Mouse (Mus musculus) thymus, adult 18-20 months (tissue): Measurements from ENCODE around the gene Reg3d.
"Not testable (repeated sequence)": the region's sequence is repeated elsewhere in the genome, so short reads cannot be mapped to it uniquely, and the experiment has no call there.

Experiments
- DNase-seq, 2 experiments: peaks; one replicate each; pipeline ENCODE4 v3.0.0; 2022; ENCODE audit warnings: mixed read lengths in 2 of 2

Gene Reg3d

DNA sequence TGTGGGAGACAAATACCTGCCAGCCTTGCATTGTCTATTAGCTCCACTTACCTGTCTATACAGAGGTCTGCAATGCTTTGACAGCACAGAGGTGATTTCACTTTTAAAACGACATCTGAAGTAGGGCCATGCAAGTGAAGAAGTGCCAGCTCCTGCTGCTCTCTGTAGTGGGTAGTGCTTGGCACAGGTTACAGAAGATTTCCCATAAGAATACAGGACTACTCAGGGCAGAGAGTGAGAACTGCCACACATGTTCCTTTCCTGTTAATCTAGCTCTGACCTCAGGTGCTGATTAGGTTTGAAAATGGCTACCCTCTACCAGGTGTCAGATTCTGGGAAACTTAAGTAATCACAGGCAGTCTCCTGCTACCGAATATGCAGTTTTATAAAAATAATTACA, at the start of gene Reg3d:
Gene Reg3d (minus strand): TSS at position 101 of the 400 bp plus-strand sequence.
- DNase-seq = no peak

DNA sequence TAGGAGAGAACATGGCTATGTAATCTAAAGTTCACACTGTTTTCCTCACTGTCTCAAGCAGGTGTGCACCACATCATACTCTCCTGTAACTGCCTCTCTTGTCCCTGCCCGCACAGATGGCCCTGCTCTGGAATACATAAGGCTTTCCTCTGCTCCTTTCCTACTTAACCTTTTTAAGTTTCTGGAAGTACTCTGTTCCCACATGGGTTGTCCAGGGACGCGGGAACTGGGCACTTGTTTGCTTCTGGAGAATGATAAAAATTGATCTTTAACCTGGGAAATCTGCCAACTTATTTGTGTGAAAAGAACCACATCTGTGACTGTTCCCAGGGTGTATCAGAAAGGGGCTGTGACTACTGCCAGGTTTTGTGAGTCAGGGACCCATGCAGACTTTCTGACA, 46.8 kb upstream of the Reg3d start:
- DNase-seq = no peak

DNA sequence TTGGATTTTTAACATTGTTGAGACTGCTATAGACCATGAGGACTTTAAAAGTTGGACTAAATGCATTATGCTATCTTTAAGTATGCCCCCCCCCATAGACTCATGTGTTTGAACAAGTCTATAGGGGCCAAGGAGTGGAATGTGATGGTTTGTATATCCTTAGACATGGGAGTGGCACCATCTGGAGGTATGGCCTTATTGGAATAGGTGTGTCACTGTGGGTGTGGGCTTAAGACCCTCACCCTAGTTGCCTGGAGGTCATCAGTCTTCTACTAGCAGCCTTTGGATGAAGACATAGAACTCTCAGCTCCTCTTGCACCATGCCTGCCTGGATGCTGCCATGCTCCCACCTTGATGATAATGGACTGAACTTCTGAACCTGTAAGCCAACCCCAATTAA, 43.7 kb upstream of the Reg3d start, which contains the start of gene Reg1:
Gene Reg1 (plus strand): TSS at position 301 of the 400 bp plus-strand sequence.
- DNase-seq = not testable (repeated sequence)

DNA sequence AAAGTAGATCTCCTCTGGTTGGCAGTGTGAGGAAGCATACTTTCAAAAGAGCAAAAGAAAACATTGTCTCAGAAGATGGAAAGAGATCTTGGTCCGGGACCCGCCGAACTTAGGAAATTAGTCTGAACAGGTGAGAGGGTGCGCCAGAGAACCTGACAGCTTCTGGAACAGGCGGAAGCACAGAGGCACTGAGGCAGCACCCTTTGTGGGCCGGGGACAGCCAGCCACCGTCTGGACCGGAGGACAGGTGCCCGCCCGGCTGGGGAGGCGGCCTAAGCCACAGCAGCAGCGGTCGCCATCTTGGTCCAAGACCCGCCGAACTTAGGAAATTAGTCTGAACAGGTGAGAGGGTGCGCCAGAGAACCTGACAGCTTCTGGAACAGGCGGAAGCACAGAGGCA, 16.7 kb upstream of the Reg3d start, which contains the start of gene Reg2:
Gene Reg2 (plus strand): TSS at position 301 of the 400 bp plus-strand sequence.
- not testable (repeated sequence) for DNase-seq

DNA sequence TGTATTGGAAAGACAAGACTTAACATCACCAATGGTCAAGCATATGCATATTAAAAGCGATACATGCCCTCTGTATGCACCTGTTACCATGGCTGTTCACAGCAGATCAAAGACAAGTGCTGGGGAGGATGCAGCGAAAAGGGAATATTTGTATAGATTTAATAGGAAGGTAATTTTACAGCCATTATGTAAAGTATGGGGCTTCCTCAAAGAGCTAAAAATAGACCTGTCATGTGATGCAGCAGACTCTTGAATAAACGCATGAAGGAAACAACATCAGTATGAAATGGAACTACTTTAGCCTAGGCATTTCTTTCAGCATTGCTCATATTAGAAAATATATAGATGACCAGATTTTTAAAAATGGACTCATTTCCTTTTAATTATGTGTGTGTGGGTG, 6.9 kb upstream of the Reg3d start:
- no peak for DNase-seq

DNA sequence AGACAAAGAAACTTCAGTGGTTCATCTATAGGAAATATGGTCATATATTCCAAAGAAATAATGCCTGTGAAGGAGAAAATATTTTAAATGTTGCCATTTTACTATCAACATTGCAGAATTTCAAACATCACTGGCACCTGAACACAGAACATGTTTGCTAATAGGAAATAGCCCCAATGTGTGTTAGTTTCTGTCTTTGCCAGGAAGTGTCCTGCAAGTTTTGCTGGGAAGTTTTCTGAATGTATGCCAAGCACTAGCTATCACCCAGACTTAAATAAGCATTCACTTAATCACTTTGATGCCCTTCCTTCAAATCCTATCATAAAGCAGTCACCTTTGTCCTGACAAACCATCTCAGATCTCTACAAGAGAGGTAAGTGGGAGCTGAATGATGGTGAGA, 1.7 kb upstream of the Reg3d start, which contains the start of gene Reg3a:
Gene Reg3a (plus strand): TSS at position 301 of the 400 bp plus-strand sequence.
- no peak for DNase-seq

DNA sequence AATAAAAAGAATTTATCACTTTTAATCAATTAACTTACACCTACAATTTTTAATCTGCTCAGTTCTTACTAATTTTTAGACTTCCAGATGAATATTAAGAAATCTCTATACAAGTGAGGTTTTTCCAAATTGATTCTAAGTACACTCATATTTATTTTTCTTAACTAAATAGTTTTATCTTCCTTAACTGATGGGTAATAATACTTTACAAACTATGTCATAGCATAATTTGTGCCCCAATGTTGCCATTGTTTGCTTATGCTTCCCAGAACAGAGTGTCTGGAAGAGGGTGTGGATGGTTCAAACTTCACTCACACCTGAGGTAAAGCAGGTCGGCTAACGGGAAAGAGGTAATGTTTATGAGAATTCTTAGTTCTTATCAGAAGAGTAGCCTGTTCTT, 8.3 kb downstream of the Reg3d start, which contains the start of gene Reg3b:
Gene Reg3b (plus strand): TSS at position 301 of the 400 bp plus-strand sequence.
- DNase-seq = no peak

DNA sequence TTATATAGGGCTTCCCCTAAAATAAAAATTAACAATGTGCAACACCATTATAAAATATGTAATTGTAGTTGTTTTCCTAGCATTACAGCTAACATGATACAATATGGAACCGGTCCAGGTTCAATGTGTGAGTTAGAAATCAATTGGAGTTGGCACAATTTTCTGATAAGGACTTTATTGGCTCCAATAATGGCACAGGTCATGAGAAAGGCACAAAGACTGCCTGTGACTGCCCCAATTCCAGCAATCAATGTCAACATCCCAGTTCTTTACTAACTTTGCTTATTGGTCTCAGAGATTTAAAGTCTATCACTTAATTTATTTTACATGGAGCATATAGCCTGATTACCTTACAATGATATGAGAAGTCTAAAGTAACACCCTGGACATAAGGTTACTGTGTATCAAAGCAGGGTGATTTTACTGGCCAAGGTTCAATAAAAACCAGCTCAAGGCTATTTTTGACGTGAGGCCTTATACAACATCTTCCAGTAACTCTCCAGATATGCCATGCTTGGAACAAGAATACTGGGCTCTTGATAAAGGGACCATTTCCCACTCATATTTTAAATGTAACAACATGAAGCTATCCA, 16.6 kb downstream of the Reg3d start:
- DNase-seq = no peak

DNA sequence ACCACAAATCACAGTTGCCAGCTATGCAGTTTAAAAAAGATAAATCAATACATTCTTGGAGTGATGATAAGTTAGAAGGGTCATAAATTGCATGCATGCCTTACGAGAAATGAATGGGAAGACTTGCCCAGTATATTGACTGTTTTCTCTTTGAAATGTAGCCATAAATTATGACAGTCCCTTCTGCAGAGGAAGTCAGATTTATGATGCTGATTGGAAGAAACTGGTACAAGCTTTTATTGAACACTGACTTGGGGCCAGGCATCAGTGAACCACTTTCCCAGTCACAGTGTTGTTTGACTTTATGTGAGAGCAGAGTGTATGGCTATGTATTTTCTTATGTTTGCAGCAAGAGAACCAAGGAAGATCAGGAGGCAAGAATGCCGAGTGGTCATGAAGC, 37.0 kb downstream of the Reg3d start:
- DNase-seq = no peak

DNA sequence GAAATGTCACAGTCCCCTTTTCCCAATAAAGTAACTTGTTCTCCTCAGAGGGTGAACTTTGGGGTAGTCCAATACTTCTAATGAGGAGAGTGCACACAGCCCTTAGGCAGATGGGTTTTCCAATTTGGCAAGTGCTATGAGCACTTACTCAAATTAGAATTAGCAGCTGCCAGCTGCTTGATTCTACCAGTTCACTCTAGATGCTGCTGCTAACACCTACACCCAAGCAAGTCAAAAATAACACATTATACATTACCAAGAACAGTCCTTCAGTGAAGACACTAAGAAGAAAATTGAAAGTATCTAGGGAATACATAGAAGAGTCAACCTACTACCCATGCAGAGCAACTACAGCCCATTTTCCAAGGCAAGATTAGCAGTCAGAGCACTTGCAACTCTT, 38.4 kb downstream of the Reg3d start:
- DNase-seq = no peak

DNA sequence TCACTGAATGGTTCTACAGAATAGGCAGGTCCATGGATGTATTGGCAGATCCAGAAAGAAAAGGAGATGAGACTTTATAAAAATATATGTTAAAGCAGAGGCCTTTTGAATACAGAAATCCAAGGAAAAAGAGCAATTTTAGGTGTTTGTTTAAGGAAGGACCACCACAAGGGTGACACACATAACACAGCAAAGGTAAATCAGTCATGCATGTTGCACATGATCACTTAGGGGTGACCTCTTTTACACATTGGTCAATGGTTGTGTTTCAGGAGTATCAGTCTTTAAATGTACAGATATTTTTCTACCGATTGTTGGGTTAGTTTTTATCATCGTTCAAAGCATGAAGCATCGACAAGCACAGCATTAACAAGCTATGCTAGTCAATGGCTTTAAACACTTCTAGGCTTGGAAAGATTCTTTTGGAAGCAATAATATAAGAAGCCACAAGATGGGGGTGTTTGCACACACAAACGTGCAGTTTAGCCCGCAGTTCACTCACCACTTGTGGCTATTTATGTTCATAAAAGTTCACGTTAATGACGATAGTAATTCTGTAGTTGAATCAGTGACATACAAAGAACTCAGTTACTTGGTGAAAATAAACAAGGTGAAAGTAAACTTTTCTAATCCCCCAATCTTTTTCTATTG, 46.6 kb downstream of the Reg3d start:
- no peak for DNase-seq

DNA sequence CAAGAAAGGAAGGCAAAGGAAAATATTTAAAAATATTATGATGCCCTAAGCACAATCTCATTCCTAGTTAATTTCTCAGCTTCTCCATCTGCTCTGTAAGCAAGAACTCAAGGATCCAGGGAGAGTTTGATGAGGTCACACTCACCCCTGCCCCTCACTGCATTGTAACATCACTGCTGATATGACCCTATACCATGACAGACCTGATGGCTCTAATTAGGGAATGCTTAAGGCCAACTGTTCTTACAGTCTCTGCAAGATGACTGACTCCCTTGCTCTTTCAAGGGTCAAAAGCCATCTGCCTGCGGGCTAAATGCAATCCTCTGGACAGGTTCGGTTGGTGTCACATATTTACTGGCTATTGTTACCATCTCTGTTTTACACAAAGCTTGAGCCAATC, 49.5 kb downstream of the Reg3d start:
- no peak for DNase-seq

DNA sequence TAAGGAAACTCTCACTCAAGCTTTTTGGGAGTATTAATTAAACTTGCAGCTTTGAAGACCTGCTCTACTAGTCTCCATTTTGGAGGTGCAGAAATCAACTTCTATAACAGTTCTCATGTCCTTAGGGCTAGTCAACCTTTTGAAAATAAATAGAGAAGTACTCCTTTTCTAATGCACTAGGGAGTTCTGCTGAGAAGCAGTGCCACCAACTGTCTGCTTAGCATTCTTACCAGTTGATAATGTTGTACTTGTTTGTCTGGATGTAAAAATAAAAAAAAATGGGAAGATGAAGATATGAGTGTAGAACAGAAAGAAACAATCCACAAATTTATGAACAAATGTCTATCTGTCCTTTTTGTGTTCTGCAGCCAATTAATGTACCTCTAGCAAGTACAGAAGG, 50.9 kb downstream of the Reg3d start:
- no peak for DNase-seq
